Mouse (Mus musculus) heart, postnatal 0 days (tissue): ENCODE measurements around the gene Dbnl.

ENCODE experiments used
- CTCF ChIP-seq: IDR thresholded peaks from 2 replicates; pipeline ENCODE4 v1.5.1; 2016; ENCODE audit warnings: antibody characterized with exemption, control low read depth, low read depth
- EP300 ChIP-seq: IDR thresholded peaks from 2 replicates; pipeline ENCODE4 v1.6.1; 2016; ENCODE audit warnings: antibody characterized with exemption, low read depth

GRCm38 (mm10) chr11:5738888-5739632 lies 49.2 kb upstream of the Dbnl start:
- TF ChIP-seq CTCF = no peak
- TF ChIP-seq EP300 = no peak
